11 mouse cellular contexts compared by ENCODE assay signal in the genomic region with DNA sequence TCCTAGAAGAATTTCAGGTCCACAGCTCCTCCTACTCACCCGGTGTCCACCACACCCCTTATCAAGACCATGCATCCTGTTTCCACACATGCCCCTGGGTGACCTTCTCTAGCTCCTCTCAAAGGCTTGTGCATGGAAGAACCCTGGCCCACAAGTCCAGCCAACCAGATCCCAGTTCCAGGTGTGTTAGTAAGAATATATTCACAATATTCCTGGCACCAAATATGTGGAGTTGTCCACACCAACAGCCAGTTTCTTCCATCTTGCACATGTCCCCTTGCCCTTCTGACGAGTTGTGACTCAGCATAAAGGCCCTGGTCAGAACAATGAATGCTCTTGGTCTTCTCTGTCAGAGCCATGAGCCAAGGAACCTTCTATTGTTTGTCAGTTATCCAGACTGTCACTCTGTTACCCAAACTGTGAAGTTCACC. TPM values are rescaled to one million over a fixed set of nuclear protein-coding genes. Genes with fewer than 3 reads are reported as not detected.
DNase-seq lines count a peak whose midpoint lies in the region; ATAC-seq lines count a peak whose summit lies in the region.
"Had no signal": no experiment of that assay in that cellular context is flagged by ENCODE, and none has a peak within 500 bp of the region (broad histone marks: within the 10 kb centered on the region; RNA-seq: fewer than 3 reads in every experiment).

No protein-coding gene starts in this region.

- H3K36me3 ChIP-seq in erythroblast, embryonic 14.5 days (ENCODE audit: control insufficient read depth), result peaks cover 9% of the 10 kb centered on the region
- H3K36me3 ChIP-seq in kidney, embryonic 15.5 days, result no peaks in the 10 kb centered on the region
- H3K36me3 ChIP-seq: embryonic facial prominence, embryonic 15.5 days had no signal

- no peak overlapping the region for H3K4me2 ChIP-seq in kidney, embryonic 15.5 days
- H3K4me2 ChIP-seq: embryonic facial prominence, embryonic 15.5 days; limb, embryonic 15.5 days had no signal

- no peak; the same call in 1 of the 2 replicates for ATAC-seq in kidney, embryonic 15.5 days (replicated peaks; ENCODE audit: low FRiP score)
- no peak for ATAC-seq in activated CD4-positive, CD25-positive, alpha-beta regulatory T cell, adult 4 months

- no peak overlapping the region for H3K27ac ChIP-seq in kidney, embryonic 15.5 days
- H3K27ac ChIP-seq: embryonic facial prominence, embryonic 15.5 days; limb, embryonic 15.5 days had no signal

- peak overlapping the region; percentile 1 for H3K4me3 ChIP-seq in erythroblast, embryonic 14.5 days (replicated peaks)
- H3K4me3 ChIP-seq in kidney, embryonic 15.5 days (replicated peaks), result no peak overlapping the region
- H3K4me3 ChIP-seq: embryonic facial prominence, embryonic 15.5 days; limb, embryonic 15.5 days had no signal

- H3K9ac ChIP-seq in kidney, embryonic 15.5 days, result no peak overlapping the region
- H3K9ac ChIP-seq: embryonic facial prominence, embryonic 15.5 days; limb, embryonic 15.5 days had no signal

- 75% methylated on average over 2 of the region's 2 CpGs for WGBS in kidney, embryonic 15.5 days

- H3K9me3 ChIP-seq in erythroblast, embryonic 14.5 days (ENCODE audit: control insufficient read depth, low read length), result no peaks in the 10 kb centered on the region
- no peaks in the 10 kb centered on the region for H3K9me3 ChIP-seq in kidney, embryonic 15.5 days (replicated peaks)
- H3K9me3 ChIP-seq: embryonic facial prominence, embryonic 15.5 days; limb, embryonic 15.5 days had no signal

- DNase-seq in spleen, adult 12 weeks (ENCODE audit: low spot score), result peak; percentile 54
- no peak for DNase-seq in spleen, adult 18-20 months
- peak; percentile 8 for DNase-seq in lung, postnatal 10 days
- no peak for DNase-seq in adrenal gland, postnatal 25 days
- DNase-seq: cerebellum, adult 8-10 months; kidney, adult 18-20 months had no signal

- peaks cover 96% of the 10 kb centered on the region for H3K4me1 ChIP-seq in erythroblast, embryonic 14.5 days (ENCODE audit: control insufficient read depth)
- no peaks in the 10 kb centered on the region for H3K4me1 ChIP-seq in kidney, embryonic 15.5 days
- H3K4me1 ChIP-seq: embryonic facial prominence, embryonic 15.5 days; limb, embryonic 15.5 days had no signal

- H3K27me3 ChIP-seq in erythroblast, embryonic 14.5 days (ENCODE audit: control insufficient read depth), result no peaks in the 10 kb centered on the region
- no peaks in the 10 kb centered on the region for H3K27me3 ChIP-seq in kidney, embryonic 15.5 days
- H3K27me3 ChIP-seq: embryonic facial prominence, embryonic 15.5 days; limb, embryonic 15.5 days had no signal

RNA-seq across cellular contexts. Expression of a gene that starts 30.5 kb away (rescaled TPM):
- polyA plus RNA-seq in erythroblast, embryonic 14.5 days (2012), result 19.2 and 22.4 TPM in 2 replicates
- 78.3 and 84.1 TPM in 2 replicates for polyA plus RNA-seq in kidney, embryonic 15.5 days (2015; fragmentation: Nextera tagmentation; extraction: Ambion mirVana)
- polyA plus RNA-seq in activated CD4-positive, CD25-positive, alpha-beta regulatory T cell, adult 4 months (2017; shearing (Covaris generic)), result 100 to 1,000 TPM; 296 to 343 TPM
- 175 and 220 TPM in 2 replicates for total RNA-seq in adrenal gland, postnatal 25 days (2021)

Comparison
In these comparisons a context has a peak if more than half of its experiments do, and no peak if none do; other contexts are left out.
1. DNase-seq: peak in spleen, adult 12 weeks (single experiment) and lung, postnatal 10 days (single experiment); none in spleen, adult 18-20 months (0 of 2) and adrenal gland, postnatal 25 days (single experiment).